Mouse (Mus musculus) stomach, postnatal 0 days (tissue): ENCODE measurements around the gene Ifna5. TPM values are rescaled to one million over a fixed set of nuclear protein-coding genes. Genes with fewer than 3 reads are reported as not detected.

Source experiments
- ATAC-seq: fragments of 200-750 bp; cut with Nextera tagmentation; 2 replicates; pipeline ENCODE4 v1.8.0; 2017; ENCODE audit not compliant: low FRiP score, low TSS enrichment
- DNase-seq: peaks from one replicate; pipeline ENCODE4 v3.0.0-alpha.2; 2016; ENCODE audit warnings: low spot score
- H3K27ac ChIP-seq: fragments of 300-500 bp; sonication (generic); replicated peaks from 2 replicates; pipeline ENCODE4 v1.5.1; 2014; ENCODE audit warnings: mild to moderate bottlenecking, control low read depth
- H3K27me3 ChIP-seq: fragments of 300-500 bp; sonication (generic); 2 replicates; pipeline ENCODE4 v1.6.1; 2014; ENCODE audit warnings: low read length; ENCODE audit not compliant: control insufficient read depth, insufficient read depth
- H3K36me3 ChIP-seq: fragments of 300-500 bp; sonication (generic); 2 replicates; pipeline ENCODE4 v1.6.1; 2014; ENCODE audit warnings: low read length, mixed read lengths; ENCODE audit not compliant: control insufficient read depth, insufficient read depth
- H3K4me1 ChIP-seq: fragments of 300-500 bp; sonication (generic); replicated peaks from 2 replicates; pipeline ENCODE4 v1.6.1; 2014; ENCODE audit warnings: antibody characterized with exemption; ENCODE audit not compliant: control insufficient read depth, insufficient read depth
- H3K4me2 ChIP-seq: fragments of 300-500 bp; sonication (generic); replicated peaks from 2 replicates; pipeline ENCODE4 v1.6.1; 2014; ENCODE audit warnings: low read depth, mild to moderate bottlenecking, control low read depth, moderate library complexity
- H3K4me3 ChIP-seq: fragments of 300-500 bp; sonication (generic); 2 replicates; pipeline ENCODE4 v1.5.1; 2014; ENCODE audit warnings: low read depth, low read length, control low read depth
- H3K9ac ChIP-seq: fragments of 300-500 bp; sonication (generic); 2 replicates; pipeline ENCODE4 v1.6.1; 2014; ENCODE audit warnings: mild to moderate bottlenecking, low read length, control low read depth, mixed read lengths
- H3K9me3 ChIP-seq: fragments of 300-500 bp; sonication (generic); 2 replicates; pipeline ENCODE4 v1.6.1; 2016; ENCODE audit warnings: low read length; ENCODE audit not compliant: control insufficient read depth
- CTCF ChIP-seq: IDR thresholded peaks from 2 replicates; pipeline ENCODE4 v1.5.1; 2016; ENCODE audit warnings: antibody characterized with exemption, low read depth, mild to moderate bottlenecking, moderate library complexity
- EP300 ChIP-seq: optimal IDR thresholded peaks from 2 replicates; pipeline ENCODE3; 2016; ENCODE audit warnings: antibody characterized with exemption
- WGBS: fragments of 180-500 bp; shearing (Covaris S2); extraction: QIAGEN DNeasy Blood & Tissue Kit; methylation state at CpG from one replicate; pipeline ENCODE4 v1.1.7; 2014; 5-methylcytosine and 5-hydroxymethylcytosine counted together
- polyA plus RNA-seq: library from polyadenylated mRNA; unstranded; fragments of >200 nt; fragmentation: Nextera tagmentation; extraction: Ambion mirVana; gene quantifications from 2 replicates; pipeline ENCODE4 v1.2.1, GENCODE M21; 2015

Ifna5 gene
- polyA plus RNA-seq, 1 experiment from 2014 or later: not detected

GRCm38 (mm10) chr4:88867926-88868911, 32.9 kb downstream of the Ifna5 start:
- Histone ChIP-seq H3K9me3 (no peaks in the 10 kb centered on the region), H3K27me3 (no peaks in the 10 kb centered on the region), H3K27ac (no peak overlapping the region), H3K36me3 (no peaks in the 10 kb centered on the region), H3K4me2 (peak overlapping the region; percentile 80), H3K4me1 (0 out of 2 replicates have a peak, but pooled peaks cover 3% of the 10 kb centered on the region), H3K9ac (peak overlapping the region; percentile 56), H3K4me3 (peak overlapping the region; percentile 46)
- peak; percentile 27 for DNase-seq
- TF ChIP-seq CTCF (no peak), EP300 (no peak)
- 8% methylated on average over 31 of the region's 31 CpGs for WGBS
- ATAC-seq: peak; percentile 53

GRCm38 (mm10) chr4:88872691-88873090, 37.4 kb downstream of the Ifna5 start:
- no peak for TF ChIP-seq EP300
- peak; percentile 86 for TF ChIP-seq CTCF
- no peak overlapping the region for H3K9ac ChIP-seq
- H3K4me3 ChIP-seq: no peak overlapping the region
- ATAC-seq: no peak
- no peak overlapping the region for H3K27ac ChIP-seq
- no peaks in the 10 kb centered on the region for H3K9me3 ChIP-seq
- H3K27me3 ChIP-seq: no peaks in the 10 kb centered on the region
- 0 out of 2 replicates have a peak, but pooled peaks cover 3% of the 10 kb centered on the region for H3K4me1 ChIP-seq
- no peaks in the 10 kb centered on the region for H3K36me3 ChIP-seq
- 0% methylated on average over 2 of the region's 2 CpGs for WGBS
- H3K4me2 ChIP-seq: no peak overlapping the region
- DNase-seq: no peak

GRCm38 (mm10) chr4:88875435-88876095, 40.2 kb downstream of the Ifna5 start:
- WGBS: 68% methylated on average over 3 of the region's 4 CpGs
- H3K4me3 ChIP-seq: no peak overlapping the region
- H3K36me3 ChIP-seq: no peaks in the 10 kb centered on the region
- no peak overlapping the region for H3K27ac ChIP-seq
- no peaks in the 10 kb centered on the region for H3K27me3 ChIP-seq
- TF ChIP-seq CTCF: no peak
- TF ChIP-seq EP300: no peak
- no peak for ATAC-seq
- no peaks in the 10 kb centered on the region for H3K9me3 ChIP-seq
- no peaks in the 10 kb centered on the region for H3K4me1 ChIP-seq
- DNase-seq: no peak
- H3K4me2 ChIP-seq: no peak overlapping the region
- no peak overlapping the region for H3K9ac ChIP-seq

- H3K4me3 ChIP-seq: no peak overlapping the region
- TF ChIP-seq CTCF: peak; percentile 28
- no peak for TF ChIP-seq EP300
- ATAC-seq: no peak
- no peak overlapping the region for H3K27ac ChIP-seq
- no peak overlapping the region for H3K4me2 ChIP-seq
- H3K9me3 ChIP-seq: no peaks in the 10 kb centered on the region
- H3K9ac ChIP-seq: no peak overlapping the region
- H3K27me3 ChIP-seq: no peaks in the 10 kb centered on the region
- no peaks in the 10 kb centered on the region for H3K36me3 ChIP-seq
- WGBS: 80% methylated on average over 4 of the region's 4 CpGs
- no peak for DNase-seq
- no peaks in the 10 kb centered on the region for H3K4me1 ChIP-seq
Observed at GRCm38 (mm10) chr4:88876520-88876919, 41.2 kb downstream of the Ifna5 start.

- ATAC-seq: peak; percentile 43; the same call in 1 of the 2 replicates
Observed at GRCm38 (mm10) chr4:88878246-88878645, 42.9 kb downstream of the Ifna5 start.

GRCm38 (mm10) chr4:88878772-88879171, 43.4 kb downstream of the Ifna5 start:
- Histone ChIP-seq H3K9me3 (no peaks in the 10 kb centered on the region), H3K4me3 (no peak overlapping the region), H3K4me1 (no peaks in the 10 kb centered on the region), H3K4me2 (no peak overlapping the region), H3K36me3 (no peaks in the 10 kb centered on the region), H3K9ac (no peak overlapping the region), H3K27ac (no peak overlapping the region), H3K27me3 (no peaks in the 10 kb centered on the region)
- no peak for ATAC-seq
- TF ChIP-seq CTCF: no peak
- DNase-seq: no peak
- 58% methylated on average over 4 of the region's 4 CpGs for WGBS

More at GRCm38 (mm10) chr4:88878246-88878645, 42.9 kb downstream of the Ifna5 start:
- no peak for TF ChIP-seq CTCF
- no peaks in the 10 kb centered on the region for H3K27me3 ChIP-seq
- H3K36me3 ChIP-seq: no peaks in the 10 kb centered on the region
- 33% methylated on average over 10 of the region's 10 CpGs for WGBS
- H3K4me1 ChIP-seq: no peaks in the 10 kb centered on the region
- no peak overlapping the region for H3K4me2 ChIP-seq
- no peaks in the 10 kb centered on the region for H3K9me3 ChIP-seq
- H3K4me3 ChIP-seq: no peak overlapping the region
- peak overlapping the region; percentile 20; the same call in 1 of the 2 replicates for H3K27ac ChIP-seq
- H3K9ac ChIP-seq: no peak overlapping the region
- DNase-seq: peak; percentile 40
